Mouse (Mus musculus) brain, embryonic 14.5 days (tissue): ENCODE measurements at regions not wholly inside any gene's neighbourhood (a gene's known extent, or its start where the extent isn't known, plus 50 kb on each side); places are given as distances from the start of the nearest gene placed in this dataset.

Experiments used
- DNase-seq: peaks from one replicate; pipeline ENCODE4 v3.0.0-alpha.2; 2011; ENCODE audit warnings: low read depth
- CTCF ChIP-seq: fragments of 200-500 bp; IDR thresholded peaks from 2 replicates; pipeline ENCODE4 v1.5.1; 2012; ENCODE audit warnings: inconsistent platforms, mild to moderate bottlenecking, moderate library complexity, borderline replicate concordance; ENCODE audit not compliant: insufficient read depth, insufficient read length; ENCODE audit errors: extremely low read depth
- POLR2A ChIP-seq: fragments of 200-500 bp; IDR thresholded peaks from 2 replicates; pipeline ENCODE4 v1.6.1; 2012; ENCODE audit warnings: mild to moderate bottlenecking, inconsistent platforms, borderline replicate concordance; ENCODE audit not compliant: poor library complexity, insufficient read depth, insufficient read length, severe bottlenecking; ENCODE audit errors: extremely low read depth

GRCm38 (mm10) chr1:59403831-59404547, 78.2 kb upstream of the Fzd7 start:
- TF ChIP-seq POLR2A = no peak
- no peak for TF ChIP-seq CTCF
- no peak for DNase-seq

- TF ChIP-seq CTCF = no peak
- TF ChIP-seq POLR2A = no peak
- peak; percentile 41 for DNase-seq
Measured at GRCm38 (mm10) chr1:59405370-59405769, 76.9 kb upstream of the Fzd7 start.

GRCm38 (mm10) chr1:59406741-59407306, 75.4 kb upstream of the Fzd7 start:
- TF ChIP-seq POLR2A (no peak), CTCF (no peak)
- DNase-seq = no peak

- no peak for DNase-seq
- TF ChIP-seq CTCF = no peak
- TF ChIP-seq POLR2A = no peak
Measured at GRCm38 (mm10) chr1:59409585-59410160, 72.6 kb upstream of the Fzd7 start.

- no peak for TF ChIP-seq CTCF
- no peak for TF ChIP-seq POLR2A
- no peak for DNase-seq
Measured at GRCm38 (mm10) chr1:59413264-59413663, 69.0 kb upstream of the Fzd7 start.

- peak; percentile 31 for DNase-seq
- TF ChIP-seq POLR2A (no peak), CTCF (no peak)
Measured at GRCm38 (mm10) chr1:59414401-59415210, 67.6 kb upstream of the Fzd7 start.

GRCm38 (mm10) chr1:59415733-59416312, 66.4 kb upstream of the Fzd7 start:
- TF ChIP-seq CTCF (no peak), POLR2A (no peak)
- peak; percentile 75 for DNase-seq

- DNase-seq = no peak
- TF ChIP-seq POLR2A = no peak
- no peak for TF ChIP-seq CTCF
Measured at GRCm38 (mm10) chr1:59417317-59417716, 64.9 kb upstream of the Fzd7 start.

- TF ChIP-seq CTCF (no peak), POLR2A (no peak)
- no peak for DNase-seq
Measured at GRCm38 (mm10) chr1:59417962-59418361, 64.3 kb upstream of the Fzd7 start.

GRCm38 (mm10) chr1:59418748-59419147, 63.5 kb upstream of the Fzd7 start:
- TF ChIP-seq CTCF = no peak
- no peak for TF ChIP-seq POLR2A

More at GRCm38 (mm10) chr1:59418748-59419147, 63.5 kb upstream of the Fzd7 start:
- DNase-seq = no peak
